Mouse (Mus musculus): Measurements from ENCODE around the gene Nxph1.

- TF ChIP-seq CTCF (IDR thresholded peaks at IDR 0.05; ENCODE audit: extremely low read depth, insufficient read depth, insufficient read length, insufficient replicate concordance) (no peak), POLR2A (IDR thresholded peaks at IDR 0.05; ENCODE audit: low read depth, low read length) (no peak)
These were observed 135.6 kb downstream of the Nxph1 start for GRCm38 (mm10) chr6:9083851-9084250.

Measured in spleen, adult 2 months (tissue).